Mouse (Mus musculus) kidney, embryonic 14.5 days (tissue): ENCODE results near the gene Aven. TPM values are rescaled to one million over a fixed set of nuclear protein-coding genes. Genes with fewer than 3 reads are reported as not detected.
"Not testable (repeated sequence)": the region's sequence is repeated elsewhere in the genome, so short reads cannot be mapped to it uniquely, and the experiment has no call there.

ENCODE experiments used
- ATAC-seq: fragments of 200-750 bp; cut with Nextera tagmentation; 2 replicates; pipeline ENCODE4 v1.8.0; 2017; ENCODE audit warnings: moderate number of reproducible peaks, mild to moderate bottlenecking, moderate TSS enrichment, moderate library complexity; ENCODE audit not compliant: low FRiP score, low TSS enrichment
- H3K27ac ChIP-seq: fragments of 300-500 bp; sonication (generic); 2 replicates; pipeline ENCODE4 v1.5.1; 2014; ENCODE audit warnings: low read depth, mild to moderate bottlenecking, low read length, moderate library complexity, mixed read lengths
- H3K27me3 ChIP-seq: fragments of 300-500 bp; sonication (generic); 2 replicates; pipeline ENCODE4 v1.6.1; 2014; ENCODE audit warnings: mild to moderate bottlenecking, low read length; ENCODE audit not compliant: control insufficient read depth, insufficient read depth
- H3K36me3 ChIP-seq: fragments of 300-500 bp; sonication (generic); 2 replicates; pipeline ENCODE4 v1.6.1; 2014; ENCODE audit warnings: low read length, mixed read lengths; ENCODE audit not compliant: control insufficient read depth, insufficient read depth
- H3K4me1 ChIP-seq: fragments of 300-500 bp; sonication (generic); 2 replicates; pipeline ENCODE4 v1.6.1; 2014; ENCODE audit warnings: low read length, mixed read lengths; ENCODE audit not compliant: control insufficient read depth, insufficient read depth
- H3K4me2 ChIP-seq: fragments of 300-500 bp; sonication (generic); replicated peaks from 2 replicates; pipeline ENCODE4 v1.6.1; 2014; ENCODE audit warnings: low read depth, mild to moderate bottlenecking, low read length
- H3K4me3 ChIP-seq: fragments of 300-500 bp; sonication (generic); 2 replicates; pipeline ENCODE4 v1.5.1; 2014; ENCODE audit warnings: mild to moderate bottlenecking, low read length
- H3K9ac ChIP-seq: fragments of 300-500 bp; sonication (generic); 2 replicates; pipeline ENCODE4 v1.6.1; 2014; ENCODE audit warnings: low read depth, mild to moderate bottlenecking, low read length, moderate library complexity
- H3K9me3 ChIP-seq: fragments of 300-500 bp; sonication (generic); 2 replicates; pipeline ENCODE4 v1.6.1; 2016; ENCODE audit warnings: low read length; ENCODE audit not compliant: control insufficient read depth
- WGBS: fragments of 180-500 bp; shearing (Covaris S2); extraction: QIAGEN DNeasy Blood & Tissue Kit; methylation state at CpG from one replicate; pipeline ENCODE4 v1.1.7; 2014; 5-methylcytosine and 5-hydroxymethylcytosine counted together
- polyA plus RNA-seq: library from polyadenylated mRNA; unstranded; fragments of >200 nt; fragmentation: Nextera tagmentation; extraction: Ambion mirVana; gene quantifications from 2 replicates; pipeline ENCODE4 v1.2.1, GENCODE M21; 2014

Aven gene
- 10.9 and 12.4 TPM in 2 replicates for polyA plus RNA-seq

GRCm38 (mm10) chr2:112492856-112493538 is at the start of gene Aven:
Aven (plus strand) TSS chr2:112492964.
- WGBS: under 1% methylated on average over 71 of the region's 87 CpGs
- no peaks in the 10 kb centered on the region for H3K36me3 ChIP-seq
- H3K9me3 ChIP-seq: no peaks in the 10 kb centered on the region
- H3K27ac ChIP-seq: peak within 1 kb of the TSS; percentile 99
- no peaks in the 10 kb centered on the region for H3K27me3 ChIP-seq
- peak within 1 kb of the TSS; percentile 75 for H3K4me3 ChIP-seq
- peak within 1 kb of the TSS; percentile 70 for H3K4me2 ChIP-seq
- peak; percentile 96 for ATAC-seq
- H3K9ac ChIP-seq: peak within 1 kb of the TSS; percentile 99
- H3K4me1 ChIP-seq: peaks cover 4% of the 10 kb centered on the region; the same call in 1 of the 2 replicates

DNA sequence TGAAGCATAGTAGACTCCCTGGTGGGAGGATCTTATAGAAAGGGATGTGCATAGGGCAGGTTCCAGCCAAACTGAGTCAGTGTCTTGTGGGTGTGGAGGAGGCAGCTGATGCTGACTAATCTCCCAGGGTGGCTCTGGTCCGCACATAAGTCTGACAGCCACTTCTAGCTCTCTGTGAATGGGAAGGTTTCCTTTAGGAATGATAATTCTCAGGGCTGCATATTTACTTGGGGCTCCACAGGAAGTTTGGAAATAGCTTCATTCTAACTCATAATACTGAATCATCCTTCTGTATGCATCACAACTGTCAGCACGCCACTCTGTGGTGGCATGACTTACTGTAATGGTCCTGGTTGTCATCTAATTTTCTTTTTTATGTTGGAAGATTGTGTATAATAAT is 49.3 kb upstream of the Aven start:
- ATAC-seq: no peak
- Histone ChIP-seq H3K4me2 (no peak overlapping the region), H3K9me3 (no peaks in the 10 kb centered on the region), H3K27ac (no peak overlapping the region), H3K4me3 (no peak overlapping the region), H3K4me1 (no peaks in the 10 kb centered on the region), H3K27me3 (no peaks in the 10 kb centered on the region), H3K36me3 (no peaks in the 10 kb centered on the region), H3K9ac (no peak overlapping the region)
- 69% methylated on average over 2 of the region's 2 CpGs for WGBS

DNA sequence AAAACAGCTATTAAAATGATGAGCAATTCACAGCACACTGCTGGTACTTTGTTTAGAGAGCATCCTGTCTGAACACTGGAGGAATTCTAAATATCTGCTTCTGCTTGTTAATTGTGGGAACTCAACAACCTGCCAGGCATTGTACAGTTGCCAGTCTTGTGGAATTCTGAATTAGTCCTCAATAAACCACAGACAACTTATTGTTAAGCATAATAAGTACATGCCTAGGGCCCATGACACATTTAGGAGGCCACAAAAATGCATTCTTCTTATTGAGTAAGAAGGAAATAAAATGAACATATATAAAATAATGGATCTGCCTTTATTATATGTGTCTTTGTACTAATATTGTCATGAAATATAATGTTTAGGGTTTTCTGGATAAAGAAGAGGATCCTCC is 47.3 kb upstream of the Aven start:
- no peak overlapping the region for H3K4me3 ChIP-seq
- H3K9me3 ChIP-seq: no peaks in the 10 kb centered on the region
- no peaks in the 10 kb centered on the region for H3K36me3 ChIP-seq
- no peak for ATAC-seq
- H3K4me2 ChIP-seq: no peak overlapping the region
- H3K9ac ChIP-seq: no peak overlapping the region
- no peaks in the 10 kb centered on the region for H3K27me3 ChIP-seq
- H3K27ac ChIP-seq: no peak overlapping the region
- no peaks in the 10 kb centered on the region for H3K4me1 ChIP-seq

DNA sequence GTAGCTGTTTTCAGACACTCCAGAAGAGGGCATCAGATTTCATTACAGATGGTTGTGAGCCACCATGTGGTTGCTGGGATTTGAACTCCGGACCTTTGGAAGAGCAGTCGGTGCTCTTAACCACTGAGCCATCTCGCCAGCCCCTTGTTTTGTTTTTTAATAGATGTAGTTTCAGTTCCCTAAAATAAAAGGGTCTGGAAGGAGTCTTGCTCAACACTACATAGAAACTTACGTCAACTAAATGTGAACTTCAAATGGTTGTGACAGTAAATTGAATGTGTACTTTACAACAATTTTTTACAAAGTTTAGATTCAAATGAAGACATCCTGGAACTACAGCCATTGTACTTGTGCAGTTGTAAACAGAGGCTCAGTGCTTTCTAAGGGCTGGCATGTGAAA is 44.7 kb upstream of the Aven start:
- not testable (repeated sequence) for H3K4me1 ChIP-seq, H3K27me3 ChIP-seq, H3K4me2 ChIP-seq, H3K9ac ChIP-seq, H3K27ac ChIP-seq, H3K4me3 ChIP-seq, ATAC-seq, H3K9me3 ChIP-seq, H3K36me3 ChIP-seq
- WGBS: 75% methylated on average over 4 of the region's 4 CpGs

DNA sequence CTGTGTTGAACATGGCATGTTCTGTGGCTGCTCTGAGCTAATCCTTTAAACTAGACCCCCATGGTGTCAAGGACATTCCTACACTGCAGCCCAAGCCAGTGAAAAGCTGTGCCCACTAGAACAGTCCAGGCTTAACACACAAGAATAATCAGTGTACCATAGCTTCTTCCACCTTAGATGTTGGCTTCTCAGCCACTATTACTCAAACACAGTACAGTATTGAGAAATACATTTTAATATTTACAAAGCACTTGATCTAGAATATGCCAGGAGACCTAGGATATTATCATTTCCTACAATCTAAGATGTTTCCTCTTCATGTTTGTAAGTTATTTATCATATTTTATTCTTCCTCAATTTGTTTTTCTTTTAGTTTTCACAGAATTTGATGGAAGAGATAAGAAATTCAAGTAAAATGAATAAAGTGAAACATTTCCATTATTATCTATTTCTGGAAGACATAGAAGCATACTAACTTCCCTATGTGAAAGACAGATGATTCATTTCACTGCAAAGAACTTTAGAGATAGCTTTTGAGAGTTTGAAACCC is 44.2 kb upstream of the Aven start:
- Histone ChIP-seq H3K4me2 (no peak overlapping the region), H3K27ac (no peak overlapping the region), H3K9me3 (no peaks in the 10 kb centered on the region), H3K4me1 (no peaks in the 10 kb centered on the region), H3K36me3 (no peaks in the 10 kb centered on the region), H3K27me3 (no peaks in the 10 kb centered on the region), H3K4me3 (no peak overlapping the region), H3K9ac (no peak overlapping the region)
- no peak for ATAC-seq

DNA sequence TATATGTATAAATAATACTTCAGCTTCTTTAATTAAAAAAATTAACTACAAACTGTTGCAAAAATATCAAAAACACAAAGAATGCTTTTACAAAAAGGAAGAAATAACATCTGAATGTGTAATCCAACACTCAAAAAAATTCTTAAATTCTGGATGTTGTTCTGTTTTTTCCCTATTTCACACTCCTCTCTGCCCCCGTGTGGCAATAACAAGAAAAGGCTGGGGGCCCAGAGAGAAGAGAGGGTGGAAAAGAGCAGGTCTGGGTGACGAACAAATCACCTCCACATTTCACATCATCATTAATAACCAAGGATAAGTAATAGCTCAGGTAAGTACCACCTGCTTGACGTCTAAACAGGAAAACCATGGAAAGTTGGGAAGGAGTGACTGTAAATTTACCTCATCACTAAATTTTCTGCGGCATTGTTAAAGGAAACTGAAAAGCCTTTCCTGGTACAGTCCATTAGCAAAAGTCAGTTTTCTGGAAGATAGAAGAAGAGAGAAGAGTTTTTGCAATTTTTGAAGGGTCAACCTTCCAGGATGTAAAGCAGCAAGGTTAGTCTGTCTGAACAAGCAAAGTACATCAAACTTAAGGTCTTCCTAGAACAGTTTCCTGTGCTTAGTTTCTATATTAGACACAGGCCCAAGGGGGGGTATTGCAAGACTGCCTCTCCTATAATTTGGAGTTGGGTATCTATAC is 43.0 kb upstream of the Aven start:
- no peaks in the 10 kb centered on the region for H3K36me3 ChIP-seq
- no peak overlapping the region for H3K4me3 ChIP-seq
- H3K27ac ChIP-seq: no peak overlapping the region
- H3K9me3 ChIP-seq: no peaks in the 10 kb centered on the region
- no peak for ATAC-seq
- H3K4me2 ChIP-seq: no peak overlapping the region
- no peak overlapping the region for H3K9ac ChIP-seq
- no peaks in the 10 kb centered on the region for H3K4me1 ChIP-seq
- no peaks in the 10 kb centered on the region for H3K27me3 ChIP-seq
- 35% methylated on average over 4 of the region's 4 CpGs for WGBS

DNA sequence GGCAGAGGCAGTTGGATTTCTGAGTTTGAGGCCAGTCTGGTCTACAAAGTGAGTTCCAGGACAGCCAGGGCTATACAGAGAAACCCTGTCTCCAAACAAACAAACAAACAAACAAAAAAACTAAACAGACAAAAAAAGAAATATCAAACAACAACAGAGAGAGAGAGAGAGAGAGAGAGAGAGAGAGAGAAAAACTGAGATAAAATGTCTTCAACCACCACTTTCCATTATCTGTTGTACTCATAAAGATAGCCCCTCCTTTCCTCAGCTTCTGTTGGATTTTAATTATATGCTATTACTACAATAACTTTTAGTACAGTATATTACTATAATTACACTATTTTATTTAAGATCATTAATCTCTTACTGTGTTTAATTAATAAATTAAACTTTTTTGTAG is 40.3 kb upstream of the Aven start:
- H3K27ac ChIP-seq, H3K36me3 ChIP-seq, H3K9me3 ChIP-seq, H3K9ac ChIP-seq, H3K4me3 ChIP-seq, ATAC-seq, H3K27me3 ChIP-seq, H3K4me1 ChIP-seq, H3K4me2 ChIP-seq: not testable (repeated sequence)

DNA sequence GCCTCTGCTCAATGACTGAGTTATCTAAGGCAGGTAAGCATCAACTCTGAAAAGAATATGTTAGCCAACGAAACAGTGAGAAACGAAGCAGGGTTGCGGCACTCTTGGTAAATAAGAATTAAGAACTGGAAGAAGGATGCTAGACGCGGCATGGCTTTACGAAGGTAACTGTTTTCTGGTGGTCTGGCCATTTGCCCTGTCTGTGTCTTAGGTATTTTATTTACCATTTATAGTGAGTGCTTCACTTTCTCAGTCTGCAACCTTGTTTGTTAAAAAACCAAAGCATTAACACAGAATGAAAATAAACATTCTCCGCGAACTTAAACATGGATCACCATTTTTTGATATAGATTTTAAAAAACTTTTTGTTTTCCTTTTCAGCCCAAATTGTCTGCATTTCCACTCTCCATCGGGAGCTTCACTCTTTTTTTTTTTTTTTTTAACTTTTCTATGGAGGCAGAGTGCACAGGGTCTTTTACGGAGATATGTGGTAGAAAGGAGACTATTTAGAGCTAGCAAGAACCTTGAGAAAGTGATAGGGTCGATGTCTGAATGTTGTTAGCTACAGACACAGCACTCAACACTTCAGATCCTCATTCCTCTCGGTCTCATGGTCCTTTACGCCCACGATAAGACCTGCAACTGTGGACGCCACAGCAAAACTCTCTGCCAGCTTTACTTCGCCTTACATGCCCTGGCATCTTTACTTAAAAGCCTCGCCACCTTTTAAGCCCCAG is 38.5 kb upstream of the Aven start:
- peak overlapping the region; percentile 96 for H3K4me3 ChIP-seq
- H3K4me2 ChIP-seq: peak overlapping the region; percentile 66
- no peaks in the 10 kb centered on the region for H3K27me3 ChIP-seq
- ATAC-seq: no peak
- peak overlapping the region; percentile 90 for H3K9ac ChIP-seq
- 33% methylated on average over 17 of the region's 17 CpGs for WGBS
- H3K27ac ChIP-seq: peak overlapping the region; percentile 30
- peaks cover 8% of the 10 kb centered on the region for H3K4me1 ChIP-seq
- no peaks in the 10 kb centered on the region for H3K36me3 ChIP-seq
- H3K9me3 ChIP-seq: no peaks in the 10 kb centered on the region
